Mouse (Mus musculus) stomach, embryonic 14.5 days (tissue): ENCODE measurements around the gene Gm45062. TPM values are rescaled to one million over a fixed set of nuclear protein-coding genes. Genes with fewer than 3 reads are reported as not detected.

Source experiments
- ATAC-seq: fragments of 200-750 bp; cut with Nextera tagmentation; 2 replicates; pipeline ENCODE4 v1.8.0; 2017; ENCODE audit warnings: low read depth, moderate TSS enrichment; ENCODE audit not compliant: insufficient number of reproducible peaks, insufficient read depth, low FRiP score
- H3K27ac ChIP-seq: fragments of 300-500 bp; sonication (generic); 2 replicates; pipeline ENCODE4 v1.5.1; 2014; ENCODE audit warnings: mild to moderate bottlenecking, low read length, moderate library complexity, mixed read lengths
- H3K27me3 ChIP-seq: fragments of 300-500 bp; sonication (generic); 2 replicates; pipeline ENCODE4 v1.6.1; 2014; ENCODE audit warnings: low read length, control low read depth, mixed read lengths; ENCODE audit not compliant: control insufficient read depth, insufficient read depth
- H3K36me3 ChIP-seq: fragments of 300-500 bp; sonication (generic); 2 replicates; pipeline ENCODE4 v1.6.1; 2014; ENCODE audit warnings: mild to moderate bottlenecking, control low read depth, low read length, moderate library complexity, mixed read lengths; ENCODE audit not compliant: control insufficient read depth, insufficient read depth
- H3K4me1 ChIP-seq: fragments of 300-500 bp; sonication (generic); 2 replicates; pipeline ENCODE4 v1.6.1; 2014; ENCODE audit warnings: low read length, control low read depth, mixed read lengths; ENCODE audit not compliant: control insufficient read depth, insufficient read depth
- H3K4me2 ChIP-seq: fragments of 300-500 bp; sonication (generic); replicated peaks from 2 replicates; pipeline ENCODE4 v1.6.1; 2014; ENCODE audit warnings: low read depth, low read length, control low read depth
- H3K4me3 ChIP-seq: fragments of 300-500 bp; sonication (generic); 2 replicates; pipeline ENCODE4 v1.5.1; 2014; ENCODE audit warnings: low read depth, low read length, control low read depth
- H3K9ac ChIP-seq: fragments of 300-500 bp; sonication (generic); replicated peaks from 2 replicates; pipeline ENCODE4 v1.6.1; 2014; ENCODE audit warnings: low read depth, mild to moderate bottlenecking, control low read depth, low read length, moderate library complexity, mixed read lengths
- H3K9me3 ChIP-seq: fragments of 300-500 bp; sonication (generic); 2 replicates; pipeline ENCODE4 v1.6.1; 2016; ENCODE audit warnings: low read depth, low read length, control low read depth; ENCODE audit not compliant: control insufficient read depth
- WGBS: fragments of 180-500 bp; shearing (Covaris S2); extraction: QIAGEN DNeasy Blood & Tissue Kit; methylation state at CpG from one replicate; pipeline ENCODE4 v1.1.7; 2014; 5-methylcytosine and 5-hydroxymethylcytosine counted together
- polyA plus RNA-seq: library from polyadenylated mRNA; unstranded; fragments of >200 nt; fragmentation: Nextera tagmentation; extraction: Ambion mirVana; gene quantifications from 2 replicates; pipeline ENCODE4 v1.2.1, GENCODE M21; 2014

Gm45062 gene
- polyA plus RNA-seq, 1 experiment from 2014 or later: 11.6 TPM

DNA sequence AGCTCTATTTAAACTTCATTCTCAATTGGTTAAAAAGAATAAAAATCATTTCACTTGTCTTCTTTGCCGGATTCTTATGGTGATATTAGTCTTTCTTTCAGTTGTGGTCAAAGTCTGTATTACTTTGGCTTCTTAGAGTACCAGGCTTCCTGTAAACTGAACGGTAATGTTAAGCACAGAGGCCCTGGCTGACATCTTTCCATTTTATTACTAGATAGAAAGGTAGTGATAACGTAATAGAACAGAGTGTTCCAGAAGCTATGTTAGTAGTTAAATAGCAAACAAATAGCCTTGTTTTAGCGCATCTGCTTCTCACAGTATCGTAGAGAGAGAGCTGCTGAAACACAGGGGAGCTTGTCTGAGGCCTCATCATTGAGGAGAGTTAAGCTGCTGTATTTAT is 146.6 kb downstream of the Gm45062 start:
- Histone ChIP-seq H3K9me3 (no peaks in the 10 kb centered on the region), H3K36me3 (no peaks in the 10 kb centered on the region), H3K4me3 (no peak overlapping the region), H3K4me1 (no peaks in the 10 kb centered on the region), H3K4me2 (no peak overlapping the region), H3K27me3 (no peaks in the 10 kb centered on the region), H3K27ac (no peak overlapping the region), H3K9ac (no peak overlapping the region)
- ATAC-seq: no peak
- WGBS: 90% methylated on average over 5 of the region's 5 CpGs

- H3K4me1 ChIP-seq: no peaks in the 10 kb centered on the region
- H3K9ac ChIP-seq: no peak overlapping the region
- no peaks in the 10 kb centered on the region for H3K9me3 ChIP-seq
- H3K36me3 ChIP-seq: no peaks in the 10 kb centered on the region
- H3K4me3 ChIP-seq: no peak overlapping the region
- H3K27ac ChIP-seq: no peak overlapping the region
- no peak for ATAC-seq
- no peak overlapping the region for H3K4me2 ChIP-seq
- 72% methylated on average over 2 of the region's 2 CpGs for WGBS
- H3K27me3 ChIP-seq: no peaks in the 10 kb centered on the region
Measured at GRCm38 (mm10) chr6:8408332-8408731, 149.1 kb downstream of the Gm45062 start.

GRCm38 (mm10) chr6:8409865-8410264 is 150.6 kb downstream of the Gm45062 start:
- H3K4me1 ChIP-seq: 0 out of 2 replicates have a peak, but pooled peaks cover 2% of the 10 kb centered on the region
- no peak overlapping the region for H3K27ac ChIP-seq
- no peak for ATAC-seq
- H3K36me3 ChIP-seq: no peaks in the 10 kb centered on the region
- H3K9ac ChIP-seq: no peak overlapping the region
- no peak overlapping the region for H3K4me2 ChIP-seq
- H3K27me3 ChIP-seq: no peaks in the 10 kb centered on the region
- no peak overlapping the region for H3K4me3 ChIP-seq
- 88% methylated on average over 4 of the region's 4 CpGs for WGBS
- H3K9me3 ChIP-seq: no peaks in the 10 kb centered on the region

DNA sequence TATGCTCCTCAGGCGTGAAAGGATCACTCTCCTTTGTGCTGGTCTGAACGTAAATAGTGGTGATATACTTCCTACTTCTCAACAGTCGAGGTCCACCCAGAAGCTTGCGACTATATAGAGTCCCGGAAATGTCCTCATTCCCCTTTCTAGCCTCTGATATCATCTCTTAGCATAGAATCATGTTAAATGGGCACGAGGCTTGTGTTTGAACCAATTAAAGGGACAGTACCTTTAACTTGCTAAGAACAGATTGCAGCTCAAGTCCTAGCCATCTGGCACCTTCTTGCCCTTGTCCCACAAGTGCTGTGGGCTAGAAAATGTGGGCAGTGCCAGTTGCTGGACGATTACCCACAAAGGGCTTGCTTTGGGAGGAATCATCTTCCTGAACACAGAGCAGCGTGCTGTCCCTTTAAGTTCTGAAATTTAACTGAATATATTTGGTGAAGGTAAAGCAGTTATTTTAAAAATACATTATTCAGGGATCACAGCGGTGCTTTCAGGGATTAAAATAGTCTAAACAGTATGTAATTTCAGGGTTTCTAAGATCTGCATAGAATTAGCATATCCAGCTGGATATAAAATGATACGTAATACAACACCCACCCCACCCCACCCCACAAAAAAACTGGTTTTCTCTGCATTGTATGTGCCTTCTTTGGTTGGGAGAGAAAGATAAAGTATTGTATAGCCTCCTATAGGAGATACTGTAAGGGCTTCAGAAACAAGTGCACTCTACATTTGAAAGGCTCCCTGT is 153.8 kb downstream of the Gm45062 start:
- ATAC-seq: no peak
- H3K27ac ChIP-seq: no peak overlapping the region
- no peaks in the 10 kb centered on the region for H3K27me3 ChIP-seq
- WGBS: 76% methylated on average over 10 of the region's 10 CpGs
- no peaks in the 10 kb centered on the region for H3K9me3 ChIP-seq
- no peak overlapping the region for H3K4me3 ChIP-seq
- no peak overlapping the region for H3K9ac ChIP-seq
- 0 out of 2 replicates have a peak, but pooled peaks cover 2% of the 10 kb centered on the region for H3K4me1 ChIP-seq
- no peaks in the 10 kb centered on the region for H3K36me3 ChIP-seq
- H3K4me2 ChIP-seq: no peak overlapping the region

DNA sequence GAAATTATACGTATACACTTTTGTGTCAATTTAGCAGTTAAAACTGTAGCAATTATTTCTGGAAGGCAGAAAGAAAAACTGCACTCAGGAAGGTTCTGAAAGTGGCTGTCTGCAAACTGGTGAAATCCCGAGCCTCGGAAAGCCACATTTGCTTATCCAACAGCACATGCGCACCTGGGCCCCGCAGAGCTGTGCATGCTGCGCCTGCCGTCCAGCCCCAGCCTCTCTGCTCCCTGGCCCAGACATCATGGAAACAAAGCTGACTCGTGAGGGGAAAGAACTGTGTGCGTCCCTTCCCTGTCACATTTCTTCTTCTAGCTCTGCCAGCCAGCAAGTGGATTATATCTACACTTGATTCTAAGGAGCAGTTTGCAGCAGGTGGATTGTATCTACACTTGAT is 154.8 kb downstream of the Gm45062 start:
- 40% methylated on average over 9 of the region's 9 CpGs for WGBS
- 0 out of 2 replicates have a peak, but pooled peaks cover 2% of the 10 kb centered on the region for H3K4me1 ChIP-seq
- H3K4me2 ChIP-seq: 0 out of 2 replicates have a peak overlapping the region, but pooled peaks have one; percentile 10
- ATAC-seq: no peak
- H3K27ac ChIP-seq: 0 out of 2 replicates have a peak overlapping the region, but pooled peaks have one; percentile 10
- H3K27me3 ChIP-seq: no peaks in the 10 kb centered on the region
- H3K9me3 ChIP-seq: no peaks in the 10 kb centered on the region
- H3K36me3 ChIP-seq: no peaks in the 10 kb centered on the region
- no peak overlapping the region for H3K4me3 ChIP-seq
- H3K9ac ChIP-seq: no peak overlapping the region

GRCm38 (mm10) chr6:8415823-8416222 is 156.6 kb downstream of the Gm45062 start:
- Histone ChIP-seq H3K27ac (no peak overlapping the region), H3K27me3 (no peaks in the 10 kb centered on the region), H3K36me3 (no peaks in the 10 kb centered on the region), H3K4me3 (no peak overlapping the region), H3K9me3 (no peaks in the 10 kb centered on the region), H3K4me2 (no peak overlapping the region), H3K9ac (no peak overlapping the region), H3K4me1 (0 out of 2 replicates have a peak, but pooled peaks cover 2% of the 10 kb centered on the region)
- no peak for ATAC-seq
- 87% methylated on average over 5 of the region's 5 CpGs for WGBS

- ATAC-seq: peak; percentile 78
- Histone ChIP-seq H3K4me2 (no peak overlapping the region), H3K27ac (peak overlapping the region; percentile 11; the same call in 1 of the 2 replicates), H3K27me3 (no peaks in the 10 kb centered on the region), H3K36me3 (no peaks in the 10 kb centered on the region), H3K9ac (no peak overlapping the region), H3K4me1 (0 out of 2 replicates have a peak, but pooled peaks cover 2% of the 10 kb centered on the region), H3K4me3 (no peak overlapping the region), H3K9me3 (no peaks in the 10 kb centered on the region)
- WGBS: 46% methylated on average over 8 of the region's 8 CpGs
Measured at GRCm38 (mm10) chr6:8416802-8417569, 157.7 kb downstream of the Gm45062 start.

- no peaks in the 10 kb centered on the region for H3K27me3 ChIP-seq
- H3K27ac ChIP-seq: no peak overlapping the region
- H3K9me3 ChIP-seq: no peaks in the 10 kb centered on the region
- no peak overlapping the region for H3K4me3 ChIP-seq
- H3K36me3 ChIP-seq: no peaks in the 10 kb centered on the region
- no peaks in the 10 kb centered on the region for H3K4me1 ChIP-seq
- 54% methylated on average over 4 of the region's 4 CpGs for whole genome bisulfite sequencing
- H3K9ac ChIP-seq: no peak overlapping the region
- ATAC-seq: no peak
- no peak overlapping the region for H3K4me2 ChIP-seq
Measured at GRCm38 (mm10) chr6:8419485-8420186, 160.4 kb downstream of the Gm45062 start.
